Mouse (Mus musculus) retina, adult 2 months (tissue): Measurements from ENCODE around the gene Il25.

ENCODE experiments used
- DNase-seq: peaks from one replicate; pipeline ENCODE4 v3.0.0-alpha.2; 2012; ENCODE audit warnings: low read depth, low spot score

Gene Il25

GRCm38 (mm10) chr14:54932645-54933150, at the start of gene Il25:
Gene Il25, plus strand, starts transcription at chr14:54932695.
- DNase-seq: no peak

- DNase-seq: peak; percentile 71
Observed at GRCm38 (mm10) chr14:54883154-54884021, 49.1 kb upstream of the Il25 start, which contains the start of the genes Bcl2l2 and Gm20521. Gene Bcl2l2, plus strand, starts transcription at chr14:54883377. Gene Gm20521, plus strand, starts transcription at chr14:54883441.

- no peak for DNase-seq
Observed at GRCm38 (mm10) chr14:54884022-54884712, 48.3 kb upstream of the Il25 start.

GRCm38 (mm10) chr14:54885309-54885708, 47.2 kb upstream of the Il25 start:
- DNase-seq: no peak

GRCm38 (mm10) chr14:54892200-54892599, 40.3 kb upstream of the Il25 start, which contains the start of gene Pabpn1:
Gene Pabpn1, plus strand, starts transcription at chr14:54892500.
- no peak for DNase-seq

- DNase-seq: peak; percentile 98
Observed at GRCm38 (mm10) chr14:54893651-54894181, 38.8 kb upstream of the Il25 start.

- DNase-seq: no peak
Observed at GRCm38 (mm10) chr14:54894296-54895151, 38.0 kb upstream of the Il25 start.

- no peak for DNase-seq
Observed at GRCm38 (mm10) chr14:54897445-54897844, 35.0 kb upstream of the Il25 start.

GRCm38 (mm10) chr14:54900383-54900782, 32.1 kb upstream of the Il25 start:
- DNase-seq: peak; percentile 53

GRCm38 (mm10) chr14:54903641-54904040, 28.9 kb upstream of the Il25 start:
- no peak for DNase-seq

GRCm38 (mm10) chr14:54908682-54909081, 23.8 kb upstream of the Il25 start:
- DNase-seq: no peak

GRCm38 (mm10) chr14:54912109-54912850, 20.2 kb upstream of the Il25 start:
- no peak for DNase-seq

GRCm38 (mm10) chr14:54912886-54913285, 19.6 kb upstream of the Il25 start, which contains the start of gene Slc22a17:
Gene Slc22a17, minus strand, starts transcription at chr14:54913132.
- DNase-seq: no peak

- no peak for DNase-seq
Observed at GRCm38 (mm10) chr14:54913343-54913742, 19.2 kb upstream of the Il25 start.

- no peak for DNase-seq
Observed at GRCm38 (mm10) chr14:54920076-54920685, 12.3 kb upstream of the Il25 start.

- DNase-seq: no peak
Observed at GRCm38 (mm10) chr14:54924641-54925348, 7.7 kb upstream of the Il25 start.

GRCm38 (mm10) chr14:54925349-54926342, 6.8 kb upstream of the Il25 start, which contains the start of gene Efs:
Gene Efs, minus strand, starts transcription at chr14:54926126.
- DNase-seq: no peak
